Mouse (Mus musculus): ENCODE measurements around the gene Wdr93. TPM values are rescaled to one million over a fixed set of nuclear protein-coding genes. Genes with fewer than 3 reads are reported as not detected.

The Wdr93 gene
- polyA plus RNA-seq, 1 experiment from 2014 or later: 0.23 TPM

DNA sequence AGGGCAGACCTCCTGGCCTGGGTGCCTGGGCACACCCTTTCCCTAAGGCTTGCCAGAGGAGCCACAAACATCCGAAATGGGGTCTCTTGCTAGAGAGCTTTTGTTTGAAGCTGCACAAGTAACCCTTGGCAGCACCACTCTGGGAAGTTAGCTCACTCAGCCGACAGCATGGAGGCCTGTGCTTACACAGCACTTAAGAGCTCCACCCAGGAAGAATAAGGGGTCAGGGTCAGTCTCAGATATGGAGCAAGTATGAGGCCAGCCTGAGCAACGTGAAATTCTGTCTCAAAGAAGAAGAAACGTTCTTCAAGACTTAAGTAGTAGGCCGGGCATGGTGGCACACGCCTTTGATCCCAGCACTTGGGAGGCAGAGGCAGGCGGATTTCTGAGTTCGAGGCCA lies 19.1 kb downstream of the Wdr93 start:
- no peaks in the 10 kb centered on the region for H3K36me3 ChIP-seq (ENCODE audit: control insufficient read depth, insufficient read depth)
- H3K4me3 ChIP-seq (replicated peaks; ENCODE audit: low read length): no peak overlapping the region
- ATAC-seq: no peak
- no peak overlapping the region for H3K27ac ChIP-seq (ENCODE audit: low read length)
- 86% methylated on average over 8 of the region's 8 CpGs for WGBS
- no peaks in the 10 kb centered on the region for H3K27me3 ChIP-seq (replicated peaks; ENCODE audit: control insufficient read depth, insufficient read depth, low read length)
- H3K4me2 ChIP-seq (ENCODE audit: low read length): no peak overlapping the region
- H3K9ac ChIP-seq (replicated peaks; ENCODE audit: low read depth, low read length): no peak overlapping the region
- H3K9me3 ChIP-seq (ENCODE audit: control insufficient read depth, low read length): no peaks in the 10 kb centered on the region
- no peaks in the 10 kb centered on the region for H3K4me1 ChIP-seq (replicated peaks; ENCODE audit: control insufficient read depth, insufficient read depth, low read length)

DNA sequence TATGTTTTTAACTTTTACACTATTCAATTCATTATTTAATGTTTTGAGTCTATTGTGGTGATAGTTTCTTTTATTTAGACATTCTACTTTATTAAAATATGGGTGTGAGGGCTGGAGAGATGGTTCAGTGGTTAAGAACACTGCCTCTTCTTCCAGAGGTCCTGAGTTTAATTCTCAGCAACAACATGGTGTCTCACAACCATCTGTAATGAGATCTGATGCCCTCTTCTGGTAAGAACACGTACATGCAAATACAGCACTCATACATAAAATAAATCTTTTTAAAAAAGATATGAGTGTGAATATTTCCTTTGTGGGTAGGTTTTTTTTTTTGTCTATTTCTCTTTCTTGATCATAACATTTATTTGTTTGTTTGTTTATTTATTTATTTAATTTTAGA lies 23.0 kb downstream of the Wdr93 start:
- Histone ChIP-seq H3K27me3 (replicated peaks; ENCODE audit: control insufficient read depth, insufficient read depth, low read length) (no peaks in the 10 kb centered on the region), H3K4me2 (ENCODE audit: low read length) (no peak overlapping the region), H3K4me1 (replicated peaks; ENCODE audit: control insufficient read depth, insufficient read depth, low read length) (no peaks in the 10 kb centered on the region), H3K9ac (replicated peaks; ENCODE audit: low read depth, low read length) (no peak overlapping the region), H3K27ac (ENCODE audit: low read length) (no peak overlapping the region), H3K36me3 (ENCODE audit: control insufficient read depth, insufficient read depth) (no peaks in the 10 kb centered on the region), H3K9me3 (ENCODE audit: control insufficient read depth, low read length) (no peaks in the 10 kb centered on the region), H3K4me3 (replicated peaks; ENCODE audit: low read length) (no peak overlapping the region)
- WGBS: 38% methylated on average over 1 of the region's 1 CpGs
- ATAC-seq: no peak

DNA sequence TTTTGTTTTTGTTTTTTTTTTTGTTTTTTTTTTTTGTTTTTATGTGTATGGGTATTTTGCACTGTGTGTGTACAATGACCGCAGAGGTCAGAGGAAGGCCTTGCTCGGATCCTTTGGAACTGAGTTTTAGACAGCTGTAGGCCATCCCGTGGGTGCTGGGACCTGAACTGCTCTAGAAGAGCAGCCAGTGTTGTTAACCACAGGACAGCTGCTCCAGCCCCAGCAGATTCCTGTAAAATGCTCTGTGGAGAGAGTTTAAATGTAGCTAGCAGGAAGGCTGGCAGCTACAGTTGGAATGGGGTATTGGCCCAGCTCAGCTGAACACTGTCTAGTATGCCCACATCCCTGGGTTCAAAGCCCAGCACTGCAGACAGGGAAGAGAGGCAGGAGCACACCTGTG lies 26.7 kb downstream of the Wdr93 start:
- Histone ChIP-seq H3K36me3 (ENCODE audit: control insufficient read depth, insufficient read depth) (no peaks in the 10 kb centered on the region), H3K4me2 (ENCODE audit: low read length) (no peak overlapping the region)
- 96% methylated on average over 3 of the region's 3 CpGs for WGBS

GRCm38 (mm10) chr7:79771561-79772512 lies 28.9 kb downstream of the Wdr93 start:
- Histone ChIP-seq H3K27ac (ENCODE audit: low read length) (no peak overlapping the region), H3K27me3 (replicated peaks; ENCODE audit: control insufficient read depth, insufficient read depth, low read length) (no peaks in the 10 kb centered on the region), H3K4me1 (replicated peaks; ENCODE audit: control insufficient read depth, insufficient read depth, low read length) (no peaks in the 10 kb centered on the region), H3K36me3 (ENCODE audit: control insufficient read depth, insufficient read depth) (no peaks in the 10 kb centered on the region), H3K4me2 (ENCODE audit: low read length) (no peak overlapping the region), H3K9ac (replicated peaks; ENCODE audit: low read depth, low read length) (no peak overlapping the region), H3K9me3 (ENCODE audit: control insufficient read depth, low read length) (no peaks in the 10 kb centered on the region), H3K4me3 (replicated peaks; ENCODE audit: low read length) (no peak overlapping the region)
- WGBS: 50% methylated on average over 15 of the region's 15 CpGs
- ATAC-seq: no peak

More for the DNA sequence above, 26.7 kb downstream of the Wdr93 start:
- ATAC-seq: no peak
- no peak overlapping the region for H3K4me3 ChIP-seq (replicated peaks; ENCODE audit: low read length)
- no peaks in the 10 kb centered on the region for H3K4me1 ChIP-seq (replicated peaks; ENCODE audit: control insufficient read depth, insufficient read depth, low read length)
- no peaks in the 10 kb centered on the region for H3K9me3 ChIP-seq (ENCODE audit: control insufficient read depth, low read length)
- no peak overlapping the region for H3K9ac ChIP-seq (replicated peaks; ENCODE audit: low read depth, low read length)
- H3K27me3 ChIP-seq (replicated peaks; ENCODE audit: control insufficient read depth, insufficient read depth, low read length): no peaks in the 10 kb centered on the region
- no peak overlapping the region for H3K27ac ChIP-seq (ENCODE audit: low read length)

DNA sequence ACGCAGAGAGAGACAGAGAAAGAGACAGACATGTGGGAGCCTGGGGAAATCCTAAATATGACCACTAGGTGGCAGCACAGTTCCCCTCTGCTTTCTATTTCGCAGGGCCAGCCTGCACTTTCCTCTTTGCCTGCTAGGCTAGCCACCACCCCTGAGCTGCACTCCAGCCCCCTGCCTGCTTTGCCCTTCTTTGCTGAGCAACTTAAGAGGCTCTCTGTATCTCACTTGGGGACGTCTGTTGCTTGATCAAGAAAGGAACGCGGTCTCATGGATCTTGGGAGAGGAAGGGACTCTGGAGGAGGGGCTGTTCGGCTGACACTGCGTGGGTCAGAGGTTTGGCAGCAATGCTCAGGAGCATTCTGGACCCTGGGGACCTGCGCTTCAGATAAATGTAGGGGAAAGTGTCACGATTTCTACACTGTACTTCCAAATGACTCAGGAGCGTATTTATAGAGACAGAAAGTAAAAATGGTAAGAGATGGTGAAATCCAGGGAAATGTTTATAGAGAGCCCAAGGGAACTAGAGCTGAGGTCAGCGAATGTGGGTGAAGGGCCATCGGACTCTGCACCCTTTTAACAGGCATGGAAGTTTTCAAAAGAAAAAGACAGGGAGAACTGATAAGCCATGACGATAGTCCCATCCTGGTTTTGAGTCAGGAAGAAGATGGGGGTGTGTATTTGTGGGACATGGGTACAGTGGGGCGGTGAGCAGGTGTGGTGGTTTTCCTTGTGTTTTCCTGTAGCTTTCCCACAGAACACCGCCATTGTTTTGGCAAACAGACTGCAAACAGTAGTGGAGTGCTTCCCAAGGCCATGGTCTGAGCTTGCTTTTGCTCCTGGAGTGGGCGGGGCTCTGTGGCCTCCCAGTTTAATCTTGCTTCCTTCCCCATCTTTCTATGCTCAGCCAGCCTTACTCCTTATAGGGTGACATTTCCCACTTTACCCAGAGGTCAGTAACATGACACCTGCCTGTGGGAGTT lies 38.0 kb downstream of the Wdr93 start:
- no peak overlapping the region for H3K27ac ChIP-seq (ENCODE audit: low read length)
- H3K36me3 ChIP-seq (ENCODE audit: control insufficient read depth, insufficient read depth): no peaks in the 10 kb centered on the region
- H3K27me3 ChIP-seq (replicated peaks; ENCODE audit: control insufficient read depth, insufficient read depth, low read length): no peaks in the 10 kb centered on the region
- H3K9me3 ChIP-seq (ENCODE audit: control insufficient read depth, low read length): no peaks in the 10 kb centered on the region
- H3K4me1 ChIP-seq (replicated peaks; ENCODE audit: control insufficient read depth, insufficient read depth, low read length): peaks cover 3% of the 10 kb centered on the region
- H3K9ac ChIP-seq (replicated peaks; ENCODE audit: low read depth, low read length): no peak overlapping the region; the same call in 1 of the 2 replicates
- peak overlapping the region; percentile 20; the same call in 1 of the 2 replicates for H3K4me3 ChIP-seq (replicated peaks; ENCODE audit: low read length)
- peak overlapping the region; percentile 46 for H3K4me2 ChIP-seq (ENCODE audit: low read length)
- peak; percentile 69 for ATAC-seq
- 34% methylated on average over 16 of the region's 16 CpGs for WGBS

- ATAC-seq: no peak
- 79% methylated on average over 11 of the region's 11 CpGs for WGBS
- H3K4me3 ChIP-seq (replicated peaks; ENCODE audit: low read length): no peak overlapping the region
These were observed 39.0 kb downstream of the Wdr93 start for GRCm38 (mm10) chr7:79781826-79782515.

DNA sequence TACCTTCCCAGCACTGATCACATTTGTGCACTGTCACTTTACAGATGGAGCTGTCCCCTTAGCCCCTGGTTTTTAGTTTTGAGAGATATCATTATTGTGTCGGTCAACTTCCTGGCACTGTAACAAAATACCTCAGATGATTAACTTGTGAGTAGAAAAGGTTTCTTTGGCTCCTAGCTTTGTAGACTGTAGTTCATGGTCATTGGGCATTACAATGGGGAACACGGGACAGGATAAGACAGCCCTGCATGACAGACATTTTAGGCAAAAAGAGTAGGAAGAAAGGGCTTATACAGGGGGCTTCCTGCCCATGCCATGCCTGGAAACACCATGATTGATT lies 39.5 kb downstream of the Wdr93 start:
- H3K4me2 ChIP-seq (ENCODE audit: low read length): no peak overlapping the region
- no peaks in the 10 kb centered on the region for H3K36me3 ChIP-seq (ENCODE audit: control insufficient read depth, insufficient read depth)
- H3K4me1 ChIP-seq (replicated peaks; ENCODE audit: control insufficient read depth, insufficient read depth, low read length): peaks cover 3% of the 10 kb centered on the region
- no peak for ATAC-seq
- no peaks in the 10 kb centered on the region for H3K27me3 ChIP-seq (replicated peaks; ENCODE audit: control insufficient read depth, insufficient read depth, low read length)
- no peak overlapping the region for H3K9ac ChIP-seq (replicated peaks; ENCODE audit: low read depth, low read length)
- 80% methylated on average over 2 of the region's 2 CpGs for WGBS
- no peak overlapping the region for H3K4me3 ChIP-seq (replicated peaks; ENCODE audit: low read length)
- no peak overlapping the region for H3K27ac ChIP-seq (ENCODE audit: low read length)
- H3K9me3 ChIP-seq (ENCODE audit: control insufficient read depth, low read length): no peaks in the 10 kb centered on the region

More at GRCm38 (mm10) chr7:79781826-79782515, 39.0 kb downstream of the Wdr93 start:
- Histone ChIP-seq H3K9me3 (ENCODE audit: control insufficient read depth, low read length) (no peaks in the 10 kb centered on the region), H3K9ac (replicated peaks; ENCODE audit: low read depth, low read length) (no peak overlapping the region), H3K27me3 (replicated peaks; ENCODE audit: control insufficient read depth, insufficient read depth, low read length) (no peaks in the 10 kb centered on the region), H3K4me2 (ENCODE audit: low read length) (no peak overlapping the region), H3K27ac (ENCODE audit: low read length) (no peak overlapping the region), H3K4me1 (replicated peaks; ENCODE audit: control insufficient read depth, insufficient read depth, low read length) (peaks cover 3% of the 10 kb centered on the region), H3K36me3 (ENCODE audit: control insufficient read depth, insufficient read depth) (no peaks in the 10 kb centered on the region)

DNA sequence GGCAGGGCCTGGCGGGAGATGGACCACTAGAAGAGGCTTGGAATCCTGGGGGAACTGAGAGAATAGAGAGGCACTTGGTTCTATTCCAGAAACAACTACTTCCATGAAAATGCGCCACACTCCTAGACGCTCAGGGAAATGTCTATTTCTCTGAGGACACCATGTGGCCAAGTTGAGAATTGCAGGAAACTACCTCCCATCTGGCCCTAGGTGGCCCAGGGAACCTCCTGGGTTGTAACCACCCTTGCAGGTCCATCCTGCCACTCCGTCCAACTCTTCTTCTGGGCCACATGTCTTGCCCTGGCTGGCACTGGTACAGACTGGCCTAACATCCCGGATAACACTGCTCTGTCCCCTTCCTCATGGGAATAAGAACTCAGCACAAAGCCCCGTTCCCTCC lies 43.3 kb downstream of the Wdr93 start:
- WGBS: 15% methylated on average over 6 of the region's 6 CpGs
- no peak overlapping the region for H3K4me3 ChIP-seq (replicated peaks; ENCODE audit: low read length)
- no peak overlapping the region for H3K4me2 ChIP-seq (ENCODE audit: low read length)
- no peak overlapping the region for H3K9ac ChIP-seq (replicated peaks; ENCODE audit: low read depth, low read length)
- H3K27me3 ChIP-seq (replicated peaks; ENCODE audit: control insufficient read depth, insufficient read depth, low read length): 0 out of 2 replicates have a peak, but pooled peaks cover 6% of the 10 kb centered on the region
- ATAC-seq: peak; percentile 59; the same call in 1 of the 2 replicates
- H3K9me3 ChIP-seq (ENCODE audit: control insufficient read depth, low read length): no peaks in the 10 kb centered on the region
- no peaks in the 10 kb centered on the region for H3K4me1 ChIP-seq (replicated peaks; ENCODE audit: control insufficient read depth, insufficient read depth, low read length)
- H3K36me3 ChIP-seq (ENCODE audit: control insufficient read depth, insufficient read depth): no peaks in the 10 kb centered on the region
- H3K27ac ChIP-seq (ENCODE audit: low read length): no peak overlapping the region

Measured in forebrain, embryonic 16.5 days (tissue).